Mouse (Mus musculus): ENCODE results near the gene Calhm3.

The Calhm3 gene

DNA sequence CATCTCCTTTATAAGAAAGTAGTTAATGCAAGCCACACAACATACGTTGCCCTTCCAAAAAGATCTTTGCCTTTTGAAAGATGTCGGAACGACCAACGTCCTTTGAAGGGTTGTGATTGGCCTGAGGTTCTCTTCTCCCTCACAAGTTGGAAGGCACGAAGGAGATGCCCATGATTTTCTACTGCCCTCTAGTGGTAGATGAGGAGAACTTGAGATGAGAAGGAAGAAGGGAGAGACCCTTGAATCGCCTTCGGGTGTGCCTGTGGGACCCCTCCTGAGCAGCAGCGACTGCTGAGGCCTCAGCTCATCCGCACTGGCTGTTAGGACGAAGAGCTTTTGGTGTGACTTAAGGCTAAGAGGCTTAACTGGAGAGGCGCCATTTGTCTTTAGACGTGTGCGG lies 10.7 kb upstream of the Calhm3 start:
- DNase-seq (ENCODE audit: low read depth, low spot score): peak; percentile 92

DNA sequence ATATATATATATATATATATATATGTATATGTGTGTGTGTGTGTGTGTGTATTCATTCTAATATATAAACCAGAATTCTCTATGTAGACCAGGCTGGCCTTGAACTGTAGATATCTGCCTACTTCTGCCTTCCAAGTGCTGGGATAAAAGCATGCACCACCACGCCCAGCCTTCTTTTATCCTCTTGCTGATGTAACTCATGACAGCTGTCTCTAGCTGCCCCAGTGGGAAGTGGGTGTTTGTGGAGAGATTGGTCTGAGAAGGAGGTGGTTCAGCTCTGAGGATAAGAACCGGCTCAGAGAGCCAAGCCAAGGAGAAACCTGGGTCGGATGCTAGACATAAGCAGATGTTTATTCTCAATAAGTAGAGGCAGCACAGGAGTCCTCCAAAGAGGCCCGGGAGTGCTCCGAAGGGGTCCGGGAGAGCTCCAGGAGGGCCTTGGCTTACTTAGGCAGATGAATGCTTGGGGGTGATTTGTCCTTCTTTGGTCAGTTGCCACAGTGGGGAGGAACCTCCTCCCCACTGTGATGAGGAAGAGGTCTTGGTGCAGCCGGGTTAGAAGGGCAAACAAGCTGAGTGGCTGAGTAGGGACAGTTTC lies 10.2 kb upstream of the Calhm3 start:
- no peak for DNase-seq (ENCODE audit: low read depth, low spot score)

DNA sequence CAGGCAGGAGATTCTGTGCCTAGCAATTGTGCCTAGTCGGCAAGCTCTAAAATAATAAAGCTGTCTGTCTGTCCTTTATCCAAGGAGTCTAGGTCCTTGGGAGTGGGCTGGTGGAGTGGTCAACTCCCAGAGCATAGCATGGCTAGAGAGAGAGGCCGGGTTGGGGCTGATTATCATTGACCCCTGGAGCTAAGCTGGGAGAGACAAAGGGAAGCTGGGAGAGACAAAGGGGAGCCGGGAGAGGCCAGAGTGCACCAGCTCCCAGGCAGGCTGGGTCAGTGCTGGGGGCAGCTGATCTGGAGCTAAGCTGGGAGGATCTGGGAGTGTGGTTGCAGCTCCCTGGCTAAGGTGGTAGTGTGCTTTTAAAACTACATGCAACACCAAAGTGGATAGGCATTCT lies 9.2 kb upstream of the Calhm3 start:
- DNase-seq (ENCODE audit: low read depth, low spot score): no peak

DNA sequence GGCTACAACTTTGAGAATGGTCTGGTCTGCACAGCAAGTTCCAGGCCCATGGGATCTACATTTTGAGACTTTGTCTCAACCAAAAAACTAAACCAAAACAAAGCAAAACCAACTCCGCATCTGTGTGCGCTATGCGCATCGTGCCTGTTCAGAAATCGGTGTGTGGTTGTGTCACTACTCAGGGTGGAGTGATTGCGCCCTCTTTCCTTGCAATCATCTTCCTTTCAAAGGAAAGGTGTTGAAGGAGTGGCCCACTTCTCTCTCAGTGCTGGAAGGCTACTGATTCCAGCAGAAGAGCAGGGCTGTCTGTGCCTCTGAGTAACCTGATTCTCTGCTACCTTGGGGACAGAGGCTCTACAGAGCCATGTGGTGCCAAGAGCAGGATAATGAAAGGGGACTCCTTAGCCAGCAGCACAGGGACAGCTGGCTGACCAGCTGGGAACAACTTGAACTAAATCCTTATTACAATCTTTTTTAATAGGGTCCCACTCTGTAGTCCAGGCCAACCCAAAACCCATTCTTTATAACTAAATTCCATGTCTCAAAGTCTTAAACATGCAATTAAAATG lies 5.7 kb upstream of the Calhm3 start:
- DNase-seq (ENCODE audit: low read depth, low spot score): peak; percentile 52

DNA sequence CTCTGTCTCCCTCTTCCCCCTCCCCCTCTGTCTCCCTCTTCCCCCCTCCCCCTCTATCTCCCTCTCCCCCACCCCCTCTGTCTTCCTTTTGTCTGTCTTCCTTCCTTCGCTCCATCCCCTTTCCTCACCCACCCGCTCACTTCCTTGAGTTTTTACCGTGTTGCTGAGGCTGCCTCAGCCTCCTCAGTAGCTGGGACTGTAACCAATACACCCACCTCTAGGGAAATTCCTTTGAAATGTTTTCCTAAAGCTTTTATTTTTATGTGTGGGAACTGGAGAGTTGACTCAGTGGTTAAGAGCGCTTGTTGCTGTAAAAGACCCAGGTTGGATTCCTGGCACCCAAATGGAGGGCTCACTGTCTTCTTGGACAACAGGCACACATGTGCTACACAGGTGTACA lies 4.1 kb upstream of the Calhm3 start:
- peak; percentile 37 for DNase-seq (ENCODE audit: low read depth, low spot score)

DNA sequence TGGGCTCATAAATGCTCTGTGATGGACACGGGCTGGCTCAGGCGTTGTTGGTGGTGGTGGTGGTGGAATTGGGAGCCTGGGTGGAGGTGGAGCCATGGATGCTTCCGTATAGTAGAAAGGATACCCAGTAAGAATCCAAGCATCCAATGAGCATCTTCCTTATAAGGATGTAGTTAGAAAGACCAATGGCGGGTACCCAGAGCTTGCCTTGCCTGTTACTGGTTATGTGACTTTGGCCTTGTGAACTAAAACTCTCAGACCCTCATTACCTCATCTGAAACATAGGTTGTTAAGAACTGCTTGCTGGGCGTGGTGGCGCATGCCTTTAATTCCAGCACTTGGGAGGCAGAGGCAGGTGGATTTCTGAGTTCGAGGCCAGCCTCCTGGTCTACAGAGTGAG lies 3.8 kb downstream of the Calhm3 start:
- peak; percentile 65 for DNase-seq (ENCODE audit: low read depth, low spot score)

DNA sequence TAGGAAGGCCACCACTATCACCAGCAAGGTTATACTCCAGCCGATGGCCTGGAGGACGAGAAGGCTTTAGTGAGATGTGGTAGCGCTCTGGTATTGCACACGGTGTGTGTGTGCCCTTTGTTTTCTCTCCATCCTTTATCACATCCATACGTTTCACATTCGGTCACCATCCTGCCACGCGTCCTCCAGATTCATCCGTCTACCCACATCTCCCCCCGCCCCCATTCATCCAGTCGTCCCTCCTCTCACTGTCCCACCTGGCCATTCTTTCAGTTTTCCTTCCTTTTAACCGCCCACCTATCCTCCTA lies 5.5 kb downstream of the Calhm3 start:
- no peak for DNase-seq (ENCODE audit: low read depth, low spot score)

DNA sequence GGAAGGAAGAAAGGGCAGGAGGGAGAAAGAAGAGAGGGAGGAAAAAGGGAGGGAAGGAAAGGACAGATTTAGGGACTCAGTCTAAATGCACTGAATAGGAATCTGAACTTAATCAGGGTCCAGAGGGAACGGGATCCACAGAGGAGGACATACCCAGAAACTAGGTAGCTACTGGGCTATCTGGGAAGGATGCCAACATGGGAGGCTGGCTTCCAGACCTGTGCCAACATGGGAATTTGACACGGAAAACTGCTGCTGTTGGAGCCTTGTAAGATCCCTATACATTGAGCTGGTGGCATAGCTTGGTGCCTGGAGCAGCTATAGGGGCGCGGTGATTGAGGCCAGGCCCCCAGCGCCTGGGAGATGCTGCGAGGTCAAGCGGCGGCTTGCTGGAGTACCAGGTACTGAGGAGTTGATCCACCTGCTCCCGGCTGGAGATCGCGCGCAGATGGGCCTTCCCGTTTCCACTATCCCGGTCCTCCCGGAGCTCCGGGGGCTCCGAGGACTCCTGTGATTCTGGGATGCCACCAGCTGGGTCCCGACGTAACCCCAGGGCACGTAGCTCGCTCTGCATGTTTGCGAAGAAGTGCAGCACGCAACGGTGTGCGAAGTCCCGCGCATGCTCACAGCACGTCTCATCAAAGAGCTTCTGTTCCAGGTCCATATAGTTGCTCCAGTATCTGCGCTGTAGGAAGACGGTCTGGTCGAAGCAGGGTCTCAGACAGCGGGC lies 6.1 kb downstream of the Calhm3 start:
- peak; percentile 70 for DNase-seq (ENCODE audit: low read depth, low spot score)

DNA sequence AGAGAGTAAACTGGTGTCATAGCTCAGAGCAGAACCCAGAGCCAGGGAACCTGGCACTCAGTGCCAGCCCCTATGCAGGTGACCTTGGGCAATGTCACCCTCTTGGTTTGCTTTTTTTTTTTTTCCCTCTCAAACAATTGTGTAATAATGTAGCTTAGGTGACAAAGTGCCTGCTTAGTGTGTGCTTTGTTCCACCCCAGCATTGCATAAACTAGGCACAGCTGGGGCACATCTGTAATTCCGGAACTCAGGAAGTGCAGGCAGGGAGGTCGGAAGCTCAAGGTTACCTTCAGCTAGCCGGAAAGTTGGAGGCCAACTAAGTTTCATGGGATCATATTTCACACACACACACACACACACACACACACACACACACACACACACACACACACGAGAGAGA lies 7.7 kb downstream of the Calhm3 start:
- peak; percentile 94 for DNase-seq (ENCODE audit: low read depth, low spot score)

DNA sequence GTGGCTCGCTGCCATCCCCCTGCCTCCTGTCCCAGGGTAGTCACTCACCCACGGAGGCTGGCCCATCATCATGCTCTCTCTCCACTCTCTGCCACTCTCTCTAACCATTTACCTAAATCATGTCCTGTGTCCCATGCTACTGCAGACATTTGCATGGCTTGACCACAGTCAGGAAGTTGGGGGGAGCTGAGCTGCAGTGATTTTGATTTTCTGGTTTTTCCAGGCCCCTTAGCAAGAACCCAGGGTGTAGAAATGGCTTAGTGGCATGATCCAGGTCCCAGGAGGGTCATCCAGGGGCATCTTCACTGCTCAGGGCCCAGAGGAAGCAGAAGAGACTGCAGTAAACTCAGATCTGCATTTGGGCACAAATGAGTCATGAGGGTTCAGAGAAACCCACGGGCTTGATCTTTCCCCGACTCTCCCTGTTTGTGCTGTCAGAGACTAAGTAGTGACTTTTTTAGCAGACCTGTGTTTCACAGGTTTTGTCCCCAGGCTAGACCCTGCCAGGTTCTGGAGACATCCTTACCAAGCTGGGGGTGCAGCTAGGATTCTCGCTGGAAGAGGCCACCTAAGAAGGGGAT lies 9.2 kb downstream of the Calhm3 start:
- DNase-seq (ENCODE audit: low read depth, low spot score): no peak

DNA sequence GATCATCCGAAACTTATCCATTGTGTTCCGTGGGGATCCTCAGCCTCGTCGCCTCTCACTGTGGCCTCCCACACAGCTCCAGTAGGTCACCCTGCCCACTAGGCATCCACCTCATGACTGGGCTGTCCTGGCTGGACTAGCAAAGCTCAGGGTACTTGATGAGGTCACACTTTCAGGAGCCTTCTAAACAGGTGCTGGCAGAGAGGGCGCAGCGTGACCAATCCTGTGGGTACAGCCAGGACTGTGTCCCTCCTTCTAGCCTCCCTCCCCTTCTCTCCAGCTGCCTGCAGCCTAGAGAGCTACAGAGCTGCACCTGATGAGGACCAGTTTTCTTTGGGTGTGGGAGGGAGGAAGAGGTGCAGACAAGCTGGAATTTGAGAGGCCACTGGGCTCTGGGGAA lies 13.4 kb downstream of the Calhm3 start, which contains the start of gene Calhm1:
Gene Calhm1 (minus strand): TSS at position 101 of the 400 bp plus-strand sequence.
- no peak for DNase-seq (ENCODE audit: low read depth, low spot score)

DNA sequence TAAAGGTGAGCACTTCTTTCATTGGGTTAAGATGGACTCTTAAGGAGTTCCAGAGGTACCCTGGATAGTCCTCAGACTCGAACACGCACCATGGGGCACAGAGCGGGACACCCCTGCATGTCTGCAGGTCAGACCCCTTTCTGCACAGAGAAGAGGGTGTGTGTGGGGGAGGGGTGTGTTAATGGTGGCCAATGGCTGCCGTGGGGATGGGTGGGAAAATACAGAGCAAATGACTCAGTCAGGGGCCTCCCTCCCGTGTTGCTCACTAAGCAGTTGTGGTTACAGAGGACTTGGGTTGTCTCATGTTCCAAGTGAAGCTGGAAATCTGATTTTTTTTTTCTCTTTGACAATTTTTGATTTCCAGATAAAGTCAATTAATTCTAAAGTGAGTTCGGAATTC lies 15.1 kb downstream of the Calhm3 start:
- peak; percentile 43 for DNase-seq (ENCODE audit: low read depth, low spot score)

DNA sequence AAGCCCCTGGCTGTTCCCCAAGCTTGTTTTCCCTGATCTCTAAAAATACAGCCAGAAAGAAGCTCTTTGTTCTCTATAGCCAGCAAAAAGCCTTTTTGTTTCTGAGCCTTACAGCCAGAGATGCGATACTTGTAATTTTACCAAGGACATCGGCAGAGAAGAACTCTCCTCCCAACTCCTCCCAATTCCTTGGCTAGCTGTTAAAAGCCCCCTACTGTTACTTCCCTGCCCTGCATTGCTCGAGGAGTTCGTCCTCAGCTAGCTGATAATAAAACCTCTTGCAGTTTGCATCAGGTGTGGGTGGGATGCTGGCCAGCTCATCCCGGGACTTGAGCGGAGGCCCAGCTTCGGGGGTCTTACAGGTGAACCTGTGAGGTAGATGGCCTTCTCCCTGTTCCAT lies 18.0 kb downstream of the Calhm3 start:
- DNase-seq (ENCODE audit: low read depth, low spot score): peak; percentile 69

DNA sequence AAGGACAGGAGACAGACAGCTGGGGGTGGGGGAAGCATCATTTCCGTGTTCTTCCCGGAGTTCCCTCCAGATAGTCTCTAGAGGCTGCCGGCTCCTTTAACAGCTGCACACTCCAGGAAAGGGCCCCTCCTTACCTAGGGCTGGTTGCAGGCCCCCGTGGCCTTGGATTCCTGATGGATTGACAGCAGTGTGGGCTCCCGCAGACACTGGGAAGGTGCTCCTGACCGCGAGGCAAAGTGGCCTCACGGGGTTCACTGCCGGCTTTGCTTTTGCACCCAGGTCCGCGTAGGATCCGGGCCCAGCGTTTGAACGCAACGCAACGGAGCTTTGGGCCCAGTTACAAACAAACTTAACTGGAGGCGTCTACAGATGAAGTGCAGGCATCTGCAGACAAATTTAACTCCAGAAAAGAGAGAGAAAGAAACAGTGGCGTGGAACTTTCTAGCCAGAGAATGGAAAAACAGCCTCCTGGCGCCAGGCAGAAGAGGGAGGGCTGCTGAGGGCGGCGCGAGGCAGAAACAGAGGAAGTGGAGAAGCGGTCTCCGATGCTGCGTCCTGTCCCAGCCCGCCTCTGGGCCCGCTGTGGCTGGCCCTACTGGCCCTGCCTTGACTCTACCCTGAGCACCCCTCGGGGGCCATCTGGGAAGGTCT lies 19.7 kb downstream of the Calhm3 start, which contains the start of gene Calhm2:
Gene Calhm2 (minus strand): TSS at position 524 of the 651 bp plus-strand sequence.
- DNase-seq (ENCODE audit: low read depth, low spot score): peak; percentile 61

DNA sequence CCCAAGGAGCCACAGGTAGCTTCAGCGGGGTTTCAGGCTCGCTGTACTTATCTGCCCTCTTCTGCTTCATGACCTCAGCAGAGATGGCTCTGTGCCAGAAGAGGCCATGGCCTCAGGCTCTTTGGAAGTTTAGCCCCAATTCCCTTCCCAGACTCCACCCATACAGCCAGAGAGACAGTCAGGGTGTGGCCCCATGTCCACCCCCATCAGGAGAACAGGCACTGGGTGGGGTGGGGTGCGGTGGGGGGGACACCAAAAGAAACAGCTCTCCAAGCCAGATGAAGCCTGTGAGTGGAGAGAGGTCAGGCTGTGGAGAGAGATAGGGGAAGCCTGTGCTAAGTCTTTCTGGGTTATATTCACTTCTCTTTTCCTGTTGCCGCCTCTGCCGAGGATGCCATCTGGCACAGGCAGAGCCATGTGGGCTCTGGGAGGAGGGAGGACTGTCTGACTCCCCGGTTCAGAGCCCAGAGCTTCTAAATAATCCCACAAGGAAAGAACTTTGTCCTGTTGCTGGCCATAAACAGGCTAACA lies 20.4 kb downstream of the Calhm3 start:
- DNase-seq (ENCODE audit: low read depth, low spot score): peak; percentile 80

DNA sequence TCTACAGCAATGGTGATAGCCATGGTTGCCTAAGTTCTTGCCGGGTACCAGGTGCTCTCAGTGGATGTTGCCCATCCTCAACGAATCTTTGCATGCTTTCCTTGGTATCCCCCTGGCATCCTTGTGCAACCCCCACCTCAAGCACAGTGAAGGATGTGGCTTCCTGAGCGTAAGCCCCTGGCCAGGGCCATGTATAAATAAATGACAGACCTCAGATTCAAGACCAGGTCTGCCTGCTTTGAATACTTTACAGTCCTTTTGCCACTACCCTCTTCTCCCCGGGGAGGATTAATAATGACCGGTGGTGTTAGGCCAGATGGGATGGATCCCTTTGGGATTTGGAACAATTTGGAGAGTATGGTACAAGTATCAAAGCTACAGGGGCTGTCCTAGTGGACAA lies 21.4 kb downstream of the Calhm3 start:
- no peak for DNase-seq (ENCODE audit: low read depth, low spot score)

DNA sequence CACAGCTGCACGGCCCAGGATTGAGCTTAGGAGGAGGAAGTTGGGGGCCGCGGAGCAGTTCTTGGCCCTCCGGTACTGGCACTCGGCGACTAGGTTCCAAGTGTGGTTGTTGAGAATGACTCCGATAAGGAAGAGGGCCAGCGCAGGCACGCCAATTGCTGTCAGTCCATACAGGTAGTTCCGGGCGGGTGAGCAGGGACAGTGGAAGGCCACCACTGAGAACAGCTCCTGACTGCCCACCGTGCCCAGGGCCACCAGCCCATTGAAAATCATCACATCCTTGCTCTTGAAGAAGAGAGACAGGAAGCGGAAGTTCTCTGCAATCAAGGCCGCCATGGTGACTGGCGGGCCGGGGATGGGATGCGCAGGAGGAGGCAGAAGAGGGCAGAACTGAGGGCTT lies 22.0 kb downstream of the Calhm3 start:
- DNase-seq (ENCODE audit: low read depth, low spot score): peak; percentile 39

DNA sequence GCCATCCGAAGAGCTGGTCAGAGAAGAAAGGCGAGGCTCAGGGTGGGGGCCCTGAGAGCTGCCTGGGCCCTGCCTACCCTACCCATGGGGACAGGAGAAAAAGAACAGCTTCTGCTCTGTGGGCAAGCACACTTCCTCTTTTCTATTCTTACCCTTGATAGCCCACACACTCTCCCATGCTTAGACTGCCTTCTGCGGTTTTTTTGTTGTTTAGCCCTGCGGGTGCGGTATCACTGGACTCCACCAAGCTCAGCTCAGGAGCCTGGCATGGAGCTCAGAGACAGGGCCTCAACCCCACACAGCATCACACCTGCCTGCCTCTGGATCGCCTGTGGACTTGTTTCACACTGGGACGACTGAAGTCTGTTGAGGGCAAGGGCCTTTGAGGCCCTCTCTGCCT lies 24.4 kb downstream of the Calhm3 start:
- DNase-seq (ENCODE audit: low read depth, low spot score): no peak

DNA sequence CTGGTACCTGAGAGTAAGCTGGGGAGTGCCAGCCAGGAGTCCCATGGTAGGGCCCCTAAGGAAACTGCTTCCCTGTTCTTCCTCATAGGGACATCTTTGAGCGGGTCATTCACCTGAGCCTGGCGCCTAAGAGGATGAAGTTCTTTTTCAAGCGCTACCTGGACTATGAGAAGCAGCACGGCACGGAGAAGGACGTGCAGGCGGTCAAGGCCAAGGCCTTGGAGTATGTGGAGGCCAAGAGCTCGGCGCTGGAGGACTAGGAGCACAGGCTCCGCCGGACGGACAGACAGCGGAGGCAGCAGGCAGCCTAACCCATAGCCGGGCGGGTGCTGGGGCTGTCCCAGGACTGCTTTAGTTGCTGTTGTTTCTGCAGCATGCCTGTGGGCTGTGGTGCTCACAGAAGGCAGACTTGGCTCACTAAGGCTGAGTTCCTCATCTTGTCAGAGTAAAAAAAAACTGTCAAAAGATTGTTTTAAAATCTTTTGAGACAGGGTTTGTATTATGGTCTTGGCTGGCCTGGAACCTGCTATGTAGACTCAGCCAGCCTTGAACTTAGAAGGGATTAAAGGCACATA lies 26.9 kb downstream of the Calhm3 start:
- no peak for DNase-seq (ENCODE audit: low read depth, low spot score)

DNA sequence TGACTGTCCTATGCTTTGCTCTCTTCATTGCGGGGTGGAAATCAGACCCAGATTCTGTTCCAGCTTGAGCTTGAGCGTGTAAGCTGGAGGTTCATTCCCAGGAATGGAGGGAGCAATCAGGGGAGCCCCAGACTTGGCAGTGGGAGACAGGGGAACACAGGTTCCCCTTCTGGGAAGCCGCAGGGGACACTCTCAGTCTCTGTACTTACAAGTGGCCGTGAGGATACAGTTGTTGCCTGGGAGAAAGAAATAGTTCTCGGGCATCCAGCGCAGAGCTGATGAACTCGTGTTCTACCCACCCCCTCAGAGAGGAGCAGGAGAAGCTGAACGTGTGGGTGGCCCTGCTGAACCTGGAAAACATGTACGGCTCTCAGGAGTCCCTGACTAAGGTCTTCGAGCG lies 28.7 kb downstream of the Calhm3 start:
- DNase-seq (ENCODE audit: low read depth, low spot score): no peak

DNA sequence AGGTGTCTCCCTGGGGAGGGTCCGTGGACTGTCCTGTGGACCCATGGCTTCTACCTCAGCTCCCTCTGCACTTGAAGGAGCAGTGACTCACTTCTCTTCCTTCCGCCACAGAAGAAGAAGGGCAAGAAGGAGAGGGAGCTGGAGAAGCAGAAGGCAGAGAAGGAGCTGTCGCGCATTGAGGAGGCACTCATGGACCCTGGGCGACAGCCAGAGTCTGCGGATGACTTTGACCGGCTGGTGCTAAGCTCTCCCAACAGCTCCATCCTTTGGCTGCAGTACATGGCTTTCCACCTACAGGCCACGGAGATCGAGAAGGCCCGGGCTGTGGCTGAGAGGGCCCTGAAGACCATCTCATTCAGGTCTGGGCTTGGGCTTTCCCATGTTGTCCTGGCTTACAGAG lies 29.4 kb downstream of the Calhm3 start:
- no peak for DNase-seq (ENCODE audit: low read depth, low spot score)

DNA sequence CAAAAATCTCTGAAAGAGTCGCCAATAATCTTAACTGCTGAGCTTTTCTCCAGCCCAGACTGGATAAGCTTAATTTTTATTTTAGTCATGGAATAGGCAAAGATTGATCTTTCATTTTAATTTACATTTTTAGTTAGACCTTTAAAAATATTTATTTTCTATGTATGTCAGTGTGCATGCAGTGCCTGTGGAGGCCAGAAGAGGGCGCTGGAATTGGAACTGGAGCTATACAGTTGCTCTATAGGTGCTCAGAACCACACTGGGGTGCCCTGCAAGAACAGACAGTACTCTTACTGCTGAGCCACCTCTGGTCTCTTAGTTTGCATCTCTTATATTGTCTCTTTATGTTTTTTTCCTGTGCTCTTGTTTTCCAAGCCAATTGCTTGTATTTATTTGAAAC lies 34.8 kb downstream of the Calhm3 start:
- DNase-seq (ENCODE audit: low read depth, low spot score): peak; percentile 69

Data from R1 (cell line).